10 mouse cellular contexts compared by ENCODE assay signal in the genomic region with DNA sequence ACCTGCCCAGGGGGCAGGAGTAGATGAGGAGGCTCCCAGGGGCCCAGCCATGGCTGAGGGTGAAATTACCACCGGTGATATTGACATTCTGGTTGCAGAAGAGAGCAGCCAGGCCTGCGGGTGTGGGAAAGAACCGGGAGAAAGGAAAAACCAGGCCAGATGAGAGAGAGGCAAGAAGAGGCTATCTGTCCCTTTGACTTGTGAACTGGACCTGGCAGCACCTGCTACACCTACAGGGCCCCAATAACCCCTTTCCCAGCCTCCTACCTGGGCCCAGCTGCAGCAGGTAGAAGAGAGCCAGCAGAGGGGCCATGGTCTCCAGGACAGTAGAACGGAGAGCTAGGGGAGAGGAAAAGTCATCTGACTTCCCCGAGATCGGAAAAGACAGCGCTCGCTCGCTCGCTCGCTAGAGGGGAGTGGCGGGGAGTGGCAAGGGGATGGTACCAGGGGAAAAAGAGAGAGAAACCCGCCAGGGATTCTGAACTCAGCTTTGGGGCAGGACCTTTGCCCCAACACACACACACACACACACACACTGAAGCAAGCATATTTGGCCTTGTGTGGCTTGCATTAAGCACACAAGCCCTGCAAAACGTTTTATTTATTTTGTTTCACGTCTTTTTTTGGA. TPM values are rescaled to one million over a fixed set of nuclear protein-coding genes. Genes with fewer than 3 reads are reported as not detected.
A peak's percentile ranks its signal among the peaks of the same experiment; 100 is the strongest.
DNase-seq lines count a peak whose midpoint lies in the region; ATAC-seq and TF ChIP-seq lines count a peak whose summit lies in the region.
"Had no signal": no experiment of that assay in that cellular context is flagged by ENCODE, and none has a peak within 500 bp of the region (broad histone marks: within the 10 kb centered on the region; RNA-seq: fewer than 3 reads in every experiment).

A gene (minus strand): TSS at position 360 of the 628 bp plus-strand sequence.

- peak within 1 kb of the TSS; percentile 36 for H3K4me2 ChIP-seq in lung, postnatal 0 days (replicated peaks; ENCODE audit: low read depth, low read length)
- H3K4me2 ChIP-seq: embryonic facial prominence, embryonic 12.5 days had no signal

- WGBS in lung, postnatal 0 days = 7% methylated on average over 15 of the region's 15 CpGs
- WGBS in small intestine, adult 2 months = 6% methylated on average over 15 of the region's 15 CpGs

- TF ChIP-seq CTCF in lung, postnatal 0 days (IDR thresholded peaks at IDR 0.05) = no peak
- TF ChIP-seq CTCF in small intestine, adult 2 months (IDR thresholded peaks at IDR 0.05; ENCODE audit: extremely low read depth, insufficient read length, insufficient replicate concordance, low read depth, low read length) = no peak

- peak; percentile 48 to 85 for DNase-seq in adrenal gland, adult (ENCODE audit: inconsistent age in 2 of 2, low spot score in 1 of 2)
- DNase-seq in adrenal gland, postnatal 25 days = no peak
- DNase-seq in lung, postnatal 0 days (ENCODE audit: low spot score) = no peak
- DNase-seq in lung, postnatal 4 days = no peak
- DNase-seq in kidney, postnatal 25 days = peak; percentile 41 to 68
- DNase-seq in right cerebral cortex, postnatal 4 days = no peak
- DNase-seq in left cerebral cortex, adult 11 months (ENCODE audit: low spot score) = no peak

- no peaks in the 10 kb centered on the region for H3K36me3 ChIP-seq in lung, postnatal 0 days (ENCODE audit: insufficient read depth, low read length)
- H3K36me3 ChIP-seq in small intestine, adult 2 months (ENCODE audit: control insufficient read depth, insufficient read depth, low read length) = no peaks in the 10 kb centered on the region
- H3K36me3 ChIP-seq: embryonic facial prominence, embryonic 12.5 days had no signal

- no peaks in the 10 kb centered on the region for H3K4me1 ChIP-seq in lung, postnatal 0 days (ENCODE audit: insufficient read depth, low read depth, low read length)
- peaks cover 10% of the 10 kb centered on the region for H3K4me1 ChIP-seq in small intestine, adult 2 months (ENCODE audit: control insufficient read depth, insufficient read depth, insufficient read length, low read length)

- H3K9ac ChIP-seq in lung, postnatal 0 days (replicated peaks; ENCODE audit: low read depth) = no peak within 1 kb of the TSS
- H3K9ac ChIP-seq: embryonic facial prominence, embryonic 12.5 days had no signal

- no peak for ATAC-seq in lung, postnatal 0 days
- ATAC-seq: activated CD4-positive, CD25-positive, alpha-beta regulatory T cell, adult 4 months had no signal

- no peak for TF ChIP-seq EP300 in lung, postnatal 0 days (IDR thresholded peaks at IDR 0.05)

- H3K9me3 ChIP-seq in lung, postnatal 0 days (ENCODE audit: low read length) = no peaks in the 10 kb centered on the region
- H3K9me3 ChIP-seq: embryonic facial prominence, embryonic 12.5 days had no signal

- no peaks in the 10 kb centered on the region for H3K27me3 ChIP-seq in lung, postnatal 0 days (replicated peaks; ENCODE audit: insufficient read depth, low read length)
- H3K27me3 ChIP-seq in small intestine, adult 2 months (ENCODE audit: control insufficient read depth, insufficient read depth, low read length) = no peaks in the 10 kb centered on the region

- no peak for TF ChIP-seq POLR2A in small intestine, adult 2 months (IDR thresholded peaks at IDR 0.05; ENCODE audit: low read depth, low read length)

- H3K27ac ChIP-seq in lung, postnatal 0 days (ENCODE audit: low read length) = no peak within 1 kb of the TSS
- no peak within 1 kb of the TSS for H3K27ac ChIP-seq in small intestine, adult 2 months (ENCODE audit: insufficient read depth, low read depth, low read length)
- H3K27ac ChIP-seq: embryonic facial prominence, embryonic 12.5 days had no signal

- no peak within 1 kb of the TSS for H3K4me3 ChIP-seq in lung, postnatal 0 days (ENCODE audit: low read depth, low read length)
- H3K4me3 ChIP-seq in small intestine, adult 2 months (ENCODE audit: low read depth, low read length) = peak within 1 kb of the TSS; percentile 50
- H3K4me3 ChIP-seq: embryonic facial prominence, embryonic 12.5 days had no signal

RNA-seq across cellular contexts. Expression of the gene that starts here (rescaled TPM):
- total RNA-seq in adrenal gland, postnatal 25 days (2021) = not detected in 2 replicates
- polyA plus RNA-seq in lung, postnatal 0 days (2015; fragmentation: Nextera tagmentation; extraction: Ambion mirVana) = not detected in 2 replicates
- polyA plus RNA-seq in small intestine, adult 2 months (2012; rRNA removed) = not detected in 2 replicates
- polyA plus RNA-seq: activated CD4-positive, CD25-positive, alpha-beta regulatory T cell, adult 4 months had no signal

Comparison
In these comparisons a context has a peak if more than half of its experiments do, and no peak if none do; other contexts are left out.
1. DNase-seq: peak in adrenal gland, adult (2 of 2) and kidney, postnatal 25 days (2 of 2); none in adrenal gland, postnatal 25 days (single experiment), lung, postnatal 0 days (single experiment), lung, postnatal 4 days (0 of 2), right cerebral cortex, postnatal 4 days (single experiment) and left cerebral cortex, adult 11 months (single experiment).